Mouse (Mus musculus): Measurements from ENCODE around the gene Tacc3. TPM values are rescaled to one million over a fixed set of nuclear protein-coding genes. Genes with fewer than 3 reads are reported as not detected.
A peak's percentile ranks its signal among the peaks of the same experiment; 100 is the strongest.

Gene Tacc3
- polyA plus RNA-seq, 1 experiment from 2014 or later = 160 TPM

- Histone ChIP-seq H3K9me3 (no peaks in the 10 kb centered on the region), H3K4me3 (no peak overlapping the region), H3K27ac (no peak overlapping the region), H3K36me3 (peaks cover 14% of the 10 kb centered on the region), H3K27me3 (replicated peaks) (no peaks in the 10 kb centered on the region), H3K4me1 (peaks cover 3% of the 10 kb centered on the region), H3K9ac (no peak overlapping the region), H3K4me2 (replicated peaks) (no peak overlapping the region)
- no peak for ATAC-seq (ENCODE audit: low FRiP score, low read depth)
- 91% methylated on average over 3 of the region's 3 CpGs for WGBS
Measured at GRCm38 (mm10) chr5:33635361-33635760, 22.6 kb upstream of the Tacc3 start.

- Histone ChIP-seq H3K27me3 (replicated peaks) (no peaks in the 10 kb centered on the region), H3K9me3 (no peaks in the 10 kb centered on the region), H3K36me3 (peaks cover 30% of the 10 kb centered on the region), H3K4me1 (no peaks in the 10 kb centered on the region), H3K27ac (no peak overlapping the region), H3K4me2 (replicated peaks) (no peak overlapping the region), H3K4me3 (no peak overlapping the region), H3K9ac (no peak overlapping the region)
- 87% methylated on average over 3 of the region's 3 CpGs for WGBS
- ATAC-seq (ENCODE audit: low FRiP score, low read depth) = no peak
Measured at GRCm38 (mm10) chr5:33637606-33638350, 20.1 kb upstream of the Tacc3 start.

- no peak overlapping the region for H3K27ac ChIP-seq
- no peak overlapping the region for H3K9ac ChIP-seq
- no peak overlapping the region for H3K4me3 ChIP-seq
- H3K27me3 ChIP-seq (replicated peaks) = no peaks in the 10 kb centered on the region
- ATAC-seq (ENCODE audit: low FRiP score, low read depth) = no peak
- H3K4me2 ChIP-seq (replicated peaks) = no peak overlapping the region
- H3K36me3 ChIP-seq = peaks cover 41% of the 10 kb centered on the region
- no peaks in the 10 kb centered on the region for H3K9me3 ChIP-seq
- H3K4me1 ChIP-seq = no peaks in the 10 kb centered on the region
- 66% methylated on average over 4 of the region's 4 CpGs for WGBS
Measured at GRCm38 (mm10) chr5:33638826-33639225, 19.1 kb upstream of the Tacc3 start.

GRCm38 (mm10) chr5:33640652-33641051, 17.3 kb upstream of the Tacc3 start:
- H3K27ac ChIP-seq = no peak overlapping the region
- WGBS = 50% methylated on average over 3 of the region's 3 CpGs
- H3K36me3 ChIP-seq = peaks cover 54% of the 10 kb centered on the region
- no peaks in the 10 kb centered on the region for H3K9me3 ChIP-seq
- ATAC-seq (ENCODE audit: low FRiP score, low read depth) = no peak
- no peaks in the 10 kb centered on the region for H3K4me1 ChIP-seq
- no peak overlapping the region for H3K4me2 ChIP-seq (replicated peaks)
- H3K9ac ChIP-seq = no peak overlapping the region
- H3K27me3 ChIP-seq (replicated peaks) = no peaks in the 10 kb centered on the region
- H3K4me3 ChIP-seq = no peak overlapping the region

GRCm38 (mm10) chr5:33651017-33651416, 6.9 kb upstream of the Tacc3 start:
- peaks cover 36% of the 10 kb centered on the region for H3K36me3 ChIP-seq
- 25% methylated on average over 2 of the region's 2 CpGs for WGBS
- peak overlapping the region; percentile 71 for H3K9ac ChIP-seq

GRCm38 (mm10) chr5:33651541-33651920, 6.4 kb upstream of the Tacc3 start:
- no peaks in the 10 kb centered on the region for H3K27me3 ChIP-seq (replicated peaks)
- no peaks in the 10 kb centered on the region for H3K9me3 ChIP-seq
- peak overlapping the region; percentile 71 for H3K9ac ChIP-seq
- H3K27ac ChIP-seq = peak overlapping the region; percentile 90
- H3K4me3 ChIP-seq = peak overlapping the region; percentile 59
- peak overlapping the region; percentile 64 for H3K4me2 ChIP-seq (replicated peaks)
- peaks cover 18% of the 10 kb centered on the region for H3K4me1 ChIP-seq
- no peak; the same call in 1 of the 2 replicates for ATAC-seq (ENCODE audit: low FRiP score, low read depth)
- WGBS = under 1% methylated on average over 11 of the region's 11 CpGs
- peaks cover 31% of the 10 kb centered on the region for H3K36me3 ChIP-seq

More at GRCm38 (mm10) chr5:33651017-33651416, 6.9 kb upstream of the Tacc3 start:
- no peak for ATAC-seq (ENCODE audit: low FRiP score, low read depth)
- peaks cover 15% of the 10 kb centered on the region for H3K4me1 ChIP-seq
- H3K4me3 ChIP-seq = peak overlapping the region; percentile 59
- H3K27ac ChIP-seq = no peak overlapping the region
- H3K9me3 ChIP-seq = no peaks in the 10 kb centered on the region
- H3K4me2 ChIP-seq (replicated peaks) = peak overlapping the region; percentile 64
- H3K27me3 ChIP-seq (replicated peaks) = no peaks in the 10 kb centered on the region

- under 1% methylated on average over 82 of the region's 82 CpGs for WGBS
- H3K4me2 ChIP-seq (replicated peaks) = peak within 1 kb of the TSS; percentile 64
- H3K4me1 ChIP-seq = peaks cover 24% of the 10 kb centered on the region
- peak; percentile 96 for ATAC-seq (ENCODE audit: low FRiP score, low read depth)
- peak within 1 kb of the TSS; percentile 90 for H3K27ac ChIP-seq
- H3K4me3 ChIP-seq = peak within 1 kb of the TSS; percentile 59
- H3K9me3 ChIP-seq = no peaks in the 10 kb centered on the region
- H3K27me3 ChIP-seq (replicated peaks) = no peaks in the 10 kb centered on the region
- H3K36me3 ChIP-seq = peaks cover 26% of the 10 kb centered on the region
- peak within 1 kb of the TSS; percentile 71 for H3K9ac ChIP-seq
Measured at GRCm38 (mm10) chr5:33651921-33652782, 5.8 kb upstream of the Tacc3 start, which contains the start of gene Slbp. Slbp (minus strand) TSS chr5:33652574.

- Histone ChIP-seq H3K4me1 (peaks cover 25% of the 10 kb centered on the region), H3K4me3 (peak overlapping the region; percentile 59), H3K9me3 (no peaks in the 10 kb centered on the region), H3K27ac (no peak overlapping the region), H3K9ac (peak overlapping the region; percentile 49; the same call in 1 of the 2 replicates), H3K4me2 (replicated peaks) (peak overlapping the region; percentile 64), H3K27me3 (replicated peaks) (no peaks in the 10 kb centered on the region), H3K36me3 (peaks cover 20% of the 10 kb centered on the region)
- WGBS = 2% methylated on average over 9 of the region's 9 CpGs
- peak; percentile 42 for ATAC-seq (ENCODE audit: low FRiP score, low read depth)
Measured at GRCm38 (mm10) chr5:33652783-33653173, 5.2 kb upstream of the Tacc3 start.

- Histone ChIP-seq H3K9ac (no peak overlapping the region), H3K4me1 (peaks cover 35% of the 10 kb centered on the region), H3K4me3 (no peak overlapping the region), H3K9me3 (no peaks in the 10 kb centered on the region), H3K36me3 (peaks cover 17% of the 10 kb centered on the region), H3K4me2 (replicated peaks) (no peak overlapping the region), H3K27ac (no peak overlapping the region), H3K27me3 (replicated peaks) (no peaks in the 10 kb centered on the region)
- 95% methylated on average over 13 of the region's 13 CpGs for WGBS
- no peak for ATAC-seq (ENCODE audit: low FRiP score, low read depth)
Measured at GRCm38 (mm10) chr5:33654424-33654823, 3.5 kb upstream of the Tacc3 start.

- ATAC-seq (ENCODE audit: low FRiP score, low read depth) = no peak
- Histone ChIP-seq H3K36me3 (peaks cover 15% of the 10 kb centered on the region), H3K27ac (no peak overlapping the region), H3K27me3 (replicated peaks) (no peaks in the 10 kb centered on the region), H3K4me2 (replicated peaks) (no peak overlapping the region), H3K9me3 (no peaks in the 10 kb centered on the region), H3K4me1 (peaks cover 34% of the 10 kb centered on the region), H3K4me3 (no peak overlapping the region), H3K9ac (no peak overlapping the region)
- WGBS = 95% methylated on average over 10 of the region's 10 CpGs
Measured at GRCm38 (mm10) chr5:33655251-33655840, 2.6 kb upstream of the Tacc3 start.

- WGBS = 42% methylated on average over 1 of the region's 1 CpGs
- H3K4me1 ChIP-seq = peaks cover 26% of the 10 kb centered on the region
Measured at GRCm38 (mm10) chr5:33656739-33657138, 1.2 kb upstream of the Tacc3 start.

More at GRCm38 (mm10) chr5:33656739-33657138, 1.2 kb upstream of the Tacc3 start:
- Histone ChIP-seq H3K9me3 (no peaks in the 10 kb centered on the region), H3K27ac (no peak overlapping the region), H3K4me2 (replicated peaks) (peak overlapping the region; percentile 94), H3K27me3 (replicated peaks) (no peaks in the 10 kb centered on the region), H3K4me3 (peak overlapping the region; percentile 73), H3K9ac (peak overlapping the region; percentile 64), H3K36me3 (peaks cover 28% of the 10 kb centered on the region)
- ATAC-seq (ENCODE audit: low FRiP score, low read depth) = no peak

Data from neural tube, embryonic 12.5 days (tissue).